Mouse (Mus musculus) myocyte (in vitro differentiated cells): ENCODE data around the gene Oxt. TPM values are rescaled to one million over a fixed set of nuclear protein-coding genes. Genes with fewer than 3 reads are reported as not detected.

Source experiments
- H3K27me3 ChIP-seq: one replicate; pipeline ENCODE4 v1.6.1; 2011; ENCODE audit not compliant: control insufficient read depth, insufficient read depth, insufficient read length
- H3K36me3 ChIP-seq: one replicate; pipeline ENCODE4 v1.6.1; 2011; ENCODE audit not compliant: control insufficient read depth, insufficient read depth
- H3K4me2 ChIP-seq: one replicate; pipeline ENCODE4 v1.6.1; 2011; ENCODE audit warnings: low read depth, control low read depth
- H3K4me3 ChIP-seq: one replicate; pipeline ENCODE4 v1.5.1; 2011; ENCODE audit warnings: mild to moderate bottlenecking, control low read depth, moderate library complexity
- H3K79me2 ChIP-seq: one replicate; pipeline ENCODE4 v1.6.1; 2011; ENCODE audit not compliant: control insufficient read depth, insufficient read depth
- H3ac ChIP-seq: one replicate; pipeline ENCODE4 v1.6.1; 2011; ENCODE audit not compliant: control insufficient read depth, insufficient read length
- CEBPB ChIP-seq: IDR thresholded peaks from 2 replicates; pipeline ENCODE4 v1.6.1; 2011; ENCODE audit warnings: mild to moderate bottlenecking, moderate library complexity; ENCODE audit not compliant: poor library complexity, insufficient read depth, severe bottlenecking
- E2F4 ChIP-seq: IDR thresholded peaks from one replicate; pipeline ENCODE4 v1.6.1; 2011; ENCODE audit warnings: mild to moderate bottlenecking, control low read depth, moderate library complexity; ENCODE audit not compliant: insufficient read depth
- MAX ChIP-seq: IDR thresholded peaks from one replicate; pipeline ENCODE4 v1.6.1; 2011; ENCODE audit warnings: low read depth, mild to moderate bottlenecking, control low read depth
- MYOD1 ChIP-seq, 3 experiments: IDR thresholded peaks; one replicate each; pipeline ENCODE4 v1.6.1; 2011; ENCODE audit warnings: control low read depth in 2 of 3, low read depth in 2 of 3, mild to moderate bottlenecking in 2 of 3, moderate library complexity in 1 of 3; ENCODE audit not compliant: insufficient read length in 2 of 3, control insufficient read depth in 1 of 3
- MYOG ChIP-seq, 3 experiments: IDR thresholded peaks; one replicate each; pipeline ENCODE4 v1.6.1; 2011; ENCODE audit warnings: control low read depth in 2 of 3, low read depth in 2 of 3, mild to moderate bottlenecking in 2 of 3; ENCODE audit not compliant: insufficient read length in 2 of 3, control insufficient read depth in 1 of 3, insufficient read depth in 1 of 3
- POLR2A ChIP-seq: IDR thresholded peaks from one replicate; pipeline ENCODE4 v1.6.1; 2011; ENCODE audit warnings: low read depth, mild to moderate bottlenecking, control low read depth, moderate library complexity; ENCODE audit not compliant: insufficient read length
- POLR2AphosphoS2 ChIP-seq: IDR thresholded peaks from one replicate; pipeline ENCODE4 v1.6.1; 2011; ENCODE audit warnings: low read depth, control low read depth; ENCODE audit not compliant: insufficient read length
- REST ChIP-seq: IDR thresholded peaks from one replicate; pipeline ENCODE4 v1.6.1; 2011; ENCODE audit warnings: mild to moderate bottlenecking, control low read depth, moderate library complexity; ENCODE audit not compliant: insufficient read depth, insufficient read length
- SRF ChIP-seq: IDR thresholded peaks from one replicate; pipeline ENCODE4 v1.6.1; 2011; ENCODE audit warnings: low read depth; ENCODE audit not compliant: control insufficient read depth, insufficient read length
- TCF12 ChIP-seq: IDR thresholded peaks from one replicate; pipeline ENCODE4 v1.6.1; 2011; ENCODE audit warnings: mild to moderate bottlenecking, control low read depth; ENCODE audit not compliant: poor library complexity, insufficient read depth, severe bottlenecking
- TCF3 ChIP-seq: IDR thresholded peaks from one replicate; pipeline ENCODE4 v1.6.1; 2011; ENCODE audit warnings: low read depth, control low read depth; ENCODE audit not compliant: insufficient read length
- USF1 ChIP-seq: IDR thresholded peaks from one replicate; pipeline ENCODE4 v1.6.1; 2011; ENCODE audit warnings: low read depth, mild to moderate bottlenecking, control low read depth, moderate library complexity
- polyA plus RNA-seq: library from polyadenylated mRNA; unstranded; fragments of >200 nt; fragmentation: generic; extraction: Trizol; gene quantifications from one replicate; pipeline ENCODE4 v1.2.1, GENCODE M21; 2012; ENCODE audit warnings: missing spikeins

Oxt gene
- polyA plus RNA-seq, 1 experiment = not detected

DNA sequence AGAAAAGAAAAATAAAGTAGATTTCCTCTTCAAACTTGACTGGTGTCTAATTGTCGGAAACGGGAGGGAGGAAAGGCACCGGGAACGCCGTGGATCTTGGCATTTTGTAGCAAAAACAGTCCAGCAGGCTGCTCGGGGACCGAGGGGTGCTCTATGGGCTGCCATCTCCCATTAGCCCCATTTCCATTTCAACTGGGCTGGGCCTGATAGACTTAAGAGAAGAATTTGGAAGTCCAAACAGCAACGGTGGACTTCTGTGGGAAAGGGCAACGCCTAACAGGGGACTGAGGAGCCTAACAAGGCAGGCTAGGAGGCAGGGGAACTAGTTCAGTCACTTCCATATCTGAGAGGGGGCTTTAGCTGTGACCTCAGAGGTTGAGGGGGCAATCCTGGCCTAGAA, 1.0 kb downstream of the Oxt start:
- no peak overlapping the region for H3ac ChIP-seq
- TF ChIP-seq TCF3 (no peak), SRF (no peak), MAX (no peak), USF1 (no peak), CEBPB (no peak), POLR2AphosphoS2 (no peak), POLR2A (no peak), TCF12 (no peak), MYOG (IDR thresholded peaks at IDR 0.05; ENCODE audit: control insufficient read depth in 1 of 3, insufficient read depth in 1 of 3, insufficient read length in 2 of 3, low read depth in 2 of 3) (no peak), E2F4 (no peak), MYOD1 (IDR thresholded peaks at IDR 0.05; ENCODE audit: control insufficient read depth in 1 of 3, insufficient read length in 2 of 3, low read depth in 2 of 3) (no peak), REST (no peak)
- peak overlapping the region; percentile 1 for H3K4me3 ChIP-seq
- H3K79me2 ChIP-seq = no peaks in the 10 kb centered on the region
- H3K36me3 ChIP-seq = no peaks in the 10 kb centered on the region
- peaks cover 17% of the 10 kb centered on the region for H3K27me3 ChIP-seq
- no peak overlapping the region for H3K4me2 ChIP-seq

- Histone ChIP-seq H3K27me3 (peaks cover 17% of the 10 kb centered on the region), H3K4me2 (peak overlapping the region; percentile 86), H3K4me3 (peak overlapping the region; percentile 1), H3ac (no peak overlapping the region), H3K36me3 (no peaks in the 10 kb centered on the region), H3K79me2 (no peaks in the 10 kb centered on the region)
- TF ChIP-seq POLR2A = peak; percentile 63
- peak; percentile 98 for TF ChIP-seq USF1
- TF ChIP-seq SRF = no peak
- no peak for TF ChIP-seq MYOD1 (IDR thresholded peaks at IDR 0.05; ENCODE audit: control insufficient read depth in 1 of 3, insufficient read length in 2 of 3, low read depth in 2 of 3)
- TF ChIP-seq POLR2AphosphoS2 = peak; percentile 37
- no peak for TF ChIP-seq MAX
- no peak for TF ChIP-seq TCF3
- TF ChIP-seq TCF12 = no peak
- TF ChIP-seq E2F4 = no peak
- no peak for TF ChIP-seq CEBPB
- TF ChIP-seq REST = no peak
- TF ChIP-seq MYOG (IDR thresholded peaks at IDR 0.05; ENCODE audit: control insufficient read depth in 1 of 3, insufficient read depth in 1 of 3, insufficient read length in 2 of 3, low read depth in 2 of 3) = no peak
Observed at GRCm38 (mm10) chr2:130577632-130578031, 1.7 kb downstream of the Oxt start.

DNA sequence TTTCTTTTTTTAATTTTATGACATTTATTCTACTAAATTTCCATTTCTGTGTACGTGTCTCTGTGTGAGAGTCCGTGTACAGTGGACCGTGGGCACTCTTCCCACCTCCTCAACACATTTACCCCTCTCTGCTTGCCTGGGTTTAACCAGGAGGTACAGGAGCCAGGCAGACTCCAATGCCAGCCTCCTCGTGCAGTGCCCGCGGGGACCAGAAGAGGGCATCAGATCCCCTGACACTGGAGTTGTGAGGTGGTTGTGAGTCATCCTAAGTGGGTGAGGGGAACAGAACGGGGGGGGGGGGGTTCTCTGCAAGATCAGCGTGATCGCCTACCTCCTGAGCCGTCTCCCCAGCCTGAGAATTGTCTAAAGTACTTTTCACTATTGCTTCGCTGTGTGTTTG, 2.2 kb downstream of the Oxt start:
- Histone ChIP-seq H3K4me3 (peak overlapping the region; percentile 1), H3K79me2 (no peaks in the 10 kb centered on the region), H3K4me2 (peak overlapping the region; percentile 86), H3K27me3 (peaks cover 17% of the 10 kb centered on the region), H3ac (no peak overlapping the region), H3K36me3 (no peaks in the 10 kb centered on the region)
- TF ChIP-seq CEBPB (no peak), E2F4 (no peak), MYOD1 (IDR thresholded peaks at IDR 0.05; ENCODE audit: control insufficient read depth in 1 of 3, insufficient read length in 2 of 3, low read depth in 2 of 3) (no peak), REST (no peak), MYOG (IDR thresholded peaks at IDR 0.05; ENCODE audit: control insufficient read depth in 1 of 3, insufficient read depth in 1 of 3, insufficient read length in 2 of 3, low read depth in 2 of 3) (no peak), USF1 (no peak), SRF (no peak), MAX (no peak), POLR2AphosphoS2 (no peak), POLR2A (no peak), TCF12 (no peak), TCF3 (no peak)

DNA sequence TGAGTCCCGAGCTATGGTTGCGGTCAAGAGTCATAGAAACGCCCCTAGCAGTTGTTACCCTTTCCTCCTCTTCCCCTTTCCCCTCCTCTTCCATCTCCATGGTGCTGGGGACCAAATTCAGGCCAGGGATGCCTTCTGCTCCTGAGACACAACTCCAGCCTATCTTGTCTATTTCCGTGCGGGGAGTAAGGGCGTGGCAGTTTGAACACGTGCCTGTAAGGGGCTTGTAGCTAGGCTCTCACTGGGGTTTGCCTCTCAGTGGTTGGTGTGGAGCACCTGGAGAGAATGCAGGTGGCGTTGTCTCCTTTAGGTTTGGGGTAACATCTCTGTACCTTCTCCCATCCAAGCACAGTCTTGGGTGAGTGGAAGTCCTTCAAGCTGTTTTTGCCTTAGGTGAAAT, 3.8 kb downstream of the Oxt start:
- H3ac ChIP-seq = no peak overlapping the region
- H3K4me2 ChIP-seq = no peak overlapping the region
- no peaks in the 10 kb centered on the region for H3K79me2 ChIP-seq
- peaks cover 17% of the 10 kb centered on the region for H3K27me3 ChIP-seq
- no peaks in the 10 kb centered on the region for H3K36me3 ChIP-seq
- H3K4me3 ChIP-seq = no peak overlapping the region
- TF ChIP-seq POLR2AphosphoS2 (no peak), MYOD1 (IDR thresholded peaks at IDR 0.05; ENCODE audit: control insufficient read depth in 1 of 3, insufficient read length in 2 of 3, low read depth in 2 of 3) (no peak), MAX (no peak)

DNA sequence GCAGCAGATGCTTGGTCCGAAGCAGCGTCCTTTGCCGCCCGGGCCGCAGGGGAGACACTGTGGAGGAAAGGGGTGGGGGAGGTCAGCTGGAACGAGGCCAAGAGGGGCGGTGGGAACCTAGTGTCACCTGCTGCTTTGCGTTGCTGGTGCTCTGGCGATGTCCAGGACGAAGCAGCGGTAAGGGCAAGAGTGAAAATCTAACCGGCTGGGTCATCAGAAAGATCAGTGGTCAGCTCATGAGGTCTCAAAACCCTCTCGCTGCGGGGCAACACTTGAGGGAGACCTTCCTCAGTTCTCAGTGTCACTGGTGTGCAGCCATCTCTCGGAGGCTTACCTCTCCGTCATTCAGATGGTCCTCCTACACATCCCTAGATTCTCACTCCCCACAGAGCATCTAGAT, 5.2 kb downstream of the Oxt start:
- TF ChIP-seq POLR2A (no peak), CEBPB (no peak), MYOD1 (IDR thresholded peaks at IDR 0.05; ENCODE audit: control insufficient read depth in 1 of 3, insufficient read length in 2 of 3, low read depth in 2 of 3) (no peak), E2F4 (no peak)
- H3ac ChIP-seq = no peak overlapping the region
- H3K79me2 ChIP-seq = no peaks in the 10 kb centered on the region
- H3K36me3 ChIP-seq = no peaks in the 10 kb centered on the region
- no peak overlapping the region for H3K4me2 ChIP-seq
- H3K27me3 ChIP-seq = peaks cover 17% of the 10 kb centered on the region
- no peak overlapping the region for H3K4me3 ChIP-seq
